Mouse (Mus musculus) Patski (cell line): Measurements from ENCODE around the gene Pigx. TPM values are rescaled to one million over a fixed set of nuclear protein-coding genes. Genes with fewer than 3 reads are reported as not detected.
A peak's percentile ranks its signal among the peaks of the same experiment; 100 is the strongest.

ENCODE experiments used
- ATAC-seq: fragments of 100-300 bp; one replicate; pipeline ENCODE4 v1.8.0; 2021
- CTCF ChIA-PET: fragments of 350-600 bp; sonication (Branson Sonifier 250); formaldehyde crosslinking; loops from one replicate; lab custom pipeline; 2022; ENCODE audit warnings: inconsistent platforms; lab: Charles Lee
- POLR2A ChIA-PET: fragments of 350-600 bp; sonication (Branson Sonifier 250); formaldehyde crosslinking; loops from one replicate; lab custom pipeline; 2022; ENCODE audit warnings: antibody characterized with exemption, inconsistent platforms; lab: Charles Lee
- DNase-seq: peaks from one replicate; pipeline ENCODE4 v3.0.0-alpha.2; 2011; ENCODE audit warnings: low read depth, low spot score
- H3K27me3 ChIP-seq: fragments of 371-371 bp; one replicate; pipeline ENCODE4 v1.5.1; 2021
- CTCF ChIP-seq: fragments of 100-300 bp; IDR thresholded peaks from one replicate; pipeline ENCODE4 v1.5.1; 2021
- in situ Hi-C: fragments of 300-500 bp; cut with MboI; formaldehyde crosslinking; loops from 3 replicates; pipeline ENCODE4 v1.11.1; 2018; ENCODE audit warnings: low pct_unique_long_range_greater_than_20kb, mixed read lengths
- polyA plus RNA-seq: library from polyadenylated mRNA; unstranded; gene quantifications from one replicate; pipeline ENCODE4 v1.2.3, GENCODE M21; 2021

Gene Pigx
- polyA plus RNA-seq, 1 experiment from 2014 or later = 61.5 TPM

- in situ Hi-C loops = no loop called here
Observed at GRCm38 (mm10) chr16:32063900-32064299, 35.6 kb downstream of the Pigx start.

GRCm38 (mm10) chr16:32062226-32062625 lies 37.3 kb downstream of the Pigx start:
- no peak for ATAC-seq
- no peaks in the 10 kb centered on the region for H3K27me3 ChIP-seq
- ChIA-PET CTCF (no interaction called here), POLR2A (no interaction called here)
- in situ Hi-C loops = no loop called here
- no peak for DNase-seq
- no peak for TF ChIP-seq CTCF

More at GRCm38 (mm10) chr16:32063900-32064299, 35.6 kb downstream of the Pigx start:
- TF ChIP-seq CTCF = no peak
- CTCF ChIA-PET = interaction anchor here (2.8 kb wide), 1 partner anchor 16 kb away, joined by 9 read pairs; no protein-coding TSS in a partner anchor
- no peaks in the 10 kb centered on the region for H3K27me3 ChIP-seq
- no peak for ATAC-seq
- POLR2A ChIA-PET = no interaction called here
- no peak for DNase-seq

- POLR2A ChIA-PET = interaction anchor here (1.5 kb wide), 1 partner anchor 9 kb away, joined by 8 read pairs; no protein-coding TSS in a partner anchor
- no peaks in the 10 kb centered on the region for H3K27me3 ChIP-seq
- peak; percentile 6 for DNase-seq
- TF ChIP-seq CTCF = no peak
- in situ Hi-C loops = no loop called here
- no peak for ATAC-seq
- CTCF ChIA-PET = interaction anchor here (1.1 to 1.2 kb wide), 2 partner anchors 12 to 16 kb away, joined by 3 read pairs; no protein-coding TSS in a partner anchor
Observed at GRCm38 (mm10) chr16:32059840-32060523, 39.6 kb downstream of the Pigx start.

- CTCF ChIA-PET = interaction anchor here (1.1 kb wide), 1 partner anchor 18 kb away, joined by 3 read pairs; no protein-coding TSS in a partner anchor
- no peak for TF ChIP-seq CTCF
- in situ Hi-C loops = no loop called here
- DNase-seq (no peak), ATAC-seq (no peak)
- no peaks in the 10 kb centered on the region for H3K27me3 ChIP-seq
- POLR2A ChIA-PET = interaction anchor here (1.5 kb wide), 1 partner anchor 10 kb away, joined by 8 read pairs; no protein-coding TSS in a partner anchor
Observed at GRCm38 (mm10) chr16:32058817-32059216, 40.7 kb downstream of the Pigx start.

- CTCF ChIA-PET = no interaction called here
- no peaks in the 10 kb centered on the region for H3K27me3 ChIP-seq
- ATAC-seq = no peak
- DNase-seq = no peak
- POLR2A ChIA-PET = no interaction called here
- peak; percentile 61 for TF ChIP-seq CTCF
- in situ Hi-C loops = no loop called here
Observed at GRCm38 (mm10) chr16:32042367-32042766, 57.2 kb downstream of the Pigx start.

Other genes starting within 250 kb of the Pigx start
- gene Meltf, start 220.9 kb downstream of the Pigx start, polyA plus RNA-seq = 0.31 TPM
- 0.35 TPM for gene Pigz, start 165.9 kb downstream of the Pigx start, polyA plus RNA-seq
- gene 0610012G03Rik, start 151.2 kb downstream of the Pigx start, polyA plus RNA-seq = 39.1 TPM
- 114 TPM for gene Ncbp2, start 151.2 kb downstream of the Pigx start, polyA plus RNA-seq
- gene Senp5, start 96.5 kb downstream of the Pigx start, polyA plus RNA-seq = 41.3 TPM
- 55.7 TPM for gene Pak2, start 20.4 kb downstream of the Pigx start, polyA plus RNA-seq
- gene Cep19, start 60 bp upstream of the Pigx start, polyA plus RNA-seq = 39.5 TPM
- not detected for gene Nrros, start 65.9 kb upstream of the Pigx start, polyA plus RNA-seq
- gene Bex6, start 80.1 kb upstream of the Pigx start, polyA plus RNA-seq = not detected
- gene Fbxo45, start 147.4 kb upstream of the Pigx start, polyA plus RNA-seq = 11.0 TPM
- 15.6 TPM for gene Wdr53, start 147.5 kb upstream of the Pigx start, polyA plus RNA-seq
- gene Smco1, start 171.7 kb upstream of the Pigx start, polyA plus RNA-seq = 0.04 TPM
- 13.8 TPM for gene Rnf168, start 177.7 kb upstream of the Pigx start, polyA plus RNA-seq
- 18.7 TPM for gene Ubxn7, start 232.5 kb upstream of the Pigx start, polyA plus RNA-seq